Mouse (Mus musculus) CH12.LX (cell line): ENCODE measurements at regions not wholly inside any gene's neighbourhood (a gene's known extent, or its start where the extent isn't known, plus 50 kb on each side); places are given as distances from the start of the nearest gene placed in this dataset.

Experiments
- DNase-seq: peaks from one replicate; pipeline ENCODE4 v3.0.0-alpha.2; 2013; ENCODE audit errors: extremely low read depth
- H3K27ac ChIP-seq: 2 replicates; pipeline ENCODE4 v1.5.1; 2012; ENCODE audit warnings: low read depth, mild to moderate bottlenecking, control low read depth, moderate library complexity; ENCODE audit not compliant: insufficient read depth
- H3K27me3 ChIP-seq: replicated peaks from 2 replicates; pipeline ENCODE3; 2012; ENCODE audit warnings: inconsistent platforms
- H3K36me3 ChIP-seq, 2 experiments: replicated peaks in 1 of 2; 2 replicates each; pipeline versions ENCODE3 to v1.6.1; 2012; ENCODE audit warnings: inconsistent platforms in 1 of 2, low read length in 1 of 2, mild to moderate bottlenecking in 1 of 2, mixed read lengths in 1 of 2, moderate library complexity in 1 of 2; ENCODE audit not compliant: control insufficient read depth in 1 of 2, insufficient read depth in 1 of 2
- H3K4me1 ChIP-seq, 2 experiments: 2 replicates each; pipeline ENCODE4 v1.6.1; 2012; ENCODE audit warnings: inconsistent platforms in 1 of 2, moderate library complexity in 1 of 2; ENCODE audit not compliant: insufficient read depth in 2 of 2, control insufficient read depth in 1 of 2
- H3K4me2 ChIP-seq: 2 replicates; pipeline ENCODE4 v1.6.1; 2012; ENCODE audit warnings: low read depth, mild to moderate bottlenecking, control low read depth; ENCODE audit not compliant: poor library complexity, insufficient read depth, severe bottlenecking
- H3K4me3 ChIP-seq, 3 experiments: fragments of 150-350 bp in 1 of 3; sonication (generic) in 1 of 3; replicated peaks in 1 of 3; 2 replicates each; pipeline versions ENCODE3 to v1.5.1; 2011 to 2012; ENCODE audit warnings: low read depth in 2 of 3, low read length in 2 of 3, mild to moderate bottlenecking in 2 of 3, moderate library complexity in 2 of 3, control low read depth in 1 of 3, improper control_type of control experiment in 1 of 3, inconsistent platforms in 1 of 3, mixed read lengths in 1 of 3; ENCODE audit not compliant: poor library complexity in 1 of 3
- H3K79me2 ChIP-seq: replicated peaks from 2 replicates; pipeline ENCODE4 v1.6.1; 2012; ENCODE audit warnings: mild to moderate bottlenecking, moderate library complexity; ENCODE audit not compliant: control insufficient read depth, poor library complexity, insufficient read depth, severe bottlenecking; ENCODE audit errors: extremely low read depth
- H3K9ac ChIP-seq: 2 replicates; pipeline ENCODE4 v1.6.1; 2012; ENCODE audit warnings: low read depth, mild to moderate bottlenecking, control low read depth, moderate library complexity; ENCODE audit not compliant: insufficient read depth
- H3K9me3 ChIP-seq: replicated peaks from 2 replicates; pipeline ENCODE3; 2012; ENCODE audit warnings: low read length, inconsistent platforms, mixed read lengths
- CTCF ChIP-seq, 2 experiments: IDR thresholded peaks in 1 of 2; conservative IDR thresholded peaks in 1 of 2; 2 replicates each; pipeline ENCODE4 v1.5.1; 2011 to 2012; ENCODE audit warnings: low read depth in 2 of 2, low read length in 2 of 2, improper control_type of control experiment in 1 of 2, inconsistent platforms in 1 of 2, mild to moderate bottlenecking in 1 of 2, moderate library complexity in 1 of 2
- ELF1 ChIP-seq: IDR thresholded peaks from 2 replicates; pipeline ENCODE4 v1.6.1; 2014; ENCODE audit warnings: low read depth, mild to moderate bottlenecking, inconsistent platforms, low read length, improper control_type of control experiment
- GABPA ChIP-seq: IDR thresholded peaks from 2 replicates; pipeline ENCODE4 v1.6.1; 2012; ENCODE audit warnings: low read depth, low read length, improper control_type of control experiment, inconsistent platforms; ENCODE audit not compliant: insufficient replicate concordance
- KAT2A ChIP-seq: IDR thresholded peaks from 2 replicates; pipeline ENCODE4 v1.6.1; 2012; ENCODE audit warnings: low read length, improper control_type of control experiment, inconsistent platforms; ENCODE audit not compliant: insufficient replicate concordance
- MAFK ChIP-seq: IDR thresholded peaks from 2 replicates; pipeline ENCODE4 v1.6.1; 2011; ENCODE audit warnings: low read length, improper control_type of control experiment; ENCODE audit not compliant: insufficient replicate concordance
- MEF2A ChIP-seq: IDR thresholded peaks from 2 replicates; pipeline ENCODE4 v1.6.1; 2014; ENCODE audit warnings: low read depth, mild to moderate bottlenecking, inconsistent platforms, low read length, improper control_type of control experiment, borderline replicate concordance
- MXI1 ChIP-seq: IDR thresholded peaks from 2 replicates; pipeline ENCODE4 v1.6.1; 2011; ENCODE audit warnings: mild to moderate bottlenecking, low read depth, low read length, improper control_type of control experiment
- NELFE ChIP-seq: IDR thresholded peaks from 2 replicates; pipeline ENCODE4 v1.6.1; 2011; ENCODE audit warnings: low read depth, low read length, improper control_type of control experiment
- POLR2AphosphoS2 ChIP-seq: IDR thresholded peaks from 2 replicates; pipeline ENCODE4 v1.6.1; 2011; ENCODE audit warnings: low read depth, low read length, improper control_type of control experiment
- SMC3 ChIP-seq: IDR thresholded peaks from 2 replicates; pipeline ENCODE4 v1.6.1; 2011; ENCODE audit warnings: low read depth, low read length, improper control_type of control experiment
- UBTF ChIP-seq: IDR thresholded peaks from 2 replicates; pipeline ENCODE4 v1.6.1; 2012; ENCODE audit warnings: low read depth, mild to moderate bottlenecking, inconsistent platforms, low read length, improper control_type of control experiment, moderate library complexity
- USF1 ChIP-seq: IDR thresholded peaks from 2 replicates; pipeline ENCODE4 v1.6.1; 2014; ENCODE audit warnings: low read depth, mild to moderate bottlenecking, inconsistent platforms, low read length, improper control_type of control experiment
- dilution Hi-C: fragments of 300-500 bp; cut with MboI; formaldehyde crosslinking; loops from 2 replicates; pipeline ENCODE4 v1.14.3; 2020; ENCODE audit warnings: low sequenced_read_pairs; ENCODE audit not compliant: extremely low pct_unique_long_range_greater_than_20kb, extremely low pct_ligation_motif_present
- in situ Hi-C: fragments of 300-500 bp; cut with MboI; formaldehyde crosslinking; loops from 3 replicates; pipeline ENCODE4 v1.14.3; 2019; ENCODE audit warnings: low sequenced_read_pairs, low pct_ligation_motif_present, low pct_unique_long_range_greater_than_20kb, mixed read lengths

DNA sequence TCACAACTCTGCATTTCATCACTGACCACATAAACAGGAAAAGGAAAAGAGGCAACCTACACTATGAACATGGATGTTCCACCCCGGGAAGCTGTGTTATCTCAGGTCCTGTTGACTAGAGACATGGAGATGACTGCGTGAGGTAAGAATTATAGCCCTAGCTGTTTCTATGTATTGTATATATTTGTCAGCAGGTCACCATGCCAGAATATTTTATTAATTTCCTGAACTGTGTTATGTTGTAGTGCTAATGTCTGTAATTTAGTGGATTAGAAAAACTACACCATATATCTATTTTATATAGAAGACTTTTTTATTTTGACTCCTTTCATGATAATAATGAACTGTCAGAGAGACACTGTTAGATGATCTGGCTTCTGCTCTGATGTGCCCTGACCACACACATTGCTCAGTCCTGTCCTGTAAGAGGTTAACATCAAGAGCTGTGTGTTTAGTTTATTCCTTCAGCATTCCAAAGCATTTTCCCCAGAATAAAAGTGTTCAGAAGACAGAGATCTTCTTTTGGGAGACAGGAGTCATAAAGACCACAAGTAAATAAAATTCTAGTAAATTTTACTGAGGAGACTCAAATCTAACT lies 284.3 kb upstream of the Nr2f1 start:
- no peaks in the 10 kb centered on the region for H3K79me2 ChIP-seq
- in situ Hi-C loops = no loop called here

DNA sequence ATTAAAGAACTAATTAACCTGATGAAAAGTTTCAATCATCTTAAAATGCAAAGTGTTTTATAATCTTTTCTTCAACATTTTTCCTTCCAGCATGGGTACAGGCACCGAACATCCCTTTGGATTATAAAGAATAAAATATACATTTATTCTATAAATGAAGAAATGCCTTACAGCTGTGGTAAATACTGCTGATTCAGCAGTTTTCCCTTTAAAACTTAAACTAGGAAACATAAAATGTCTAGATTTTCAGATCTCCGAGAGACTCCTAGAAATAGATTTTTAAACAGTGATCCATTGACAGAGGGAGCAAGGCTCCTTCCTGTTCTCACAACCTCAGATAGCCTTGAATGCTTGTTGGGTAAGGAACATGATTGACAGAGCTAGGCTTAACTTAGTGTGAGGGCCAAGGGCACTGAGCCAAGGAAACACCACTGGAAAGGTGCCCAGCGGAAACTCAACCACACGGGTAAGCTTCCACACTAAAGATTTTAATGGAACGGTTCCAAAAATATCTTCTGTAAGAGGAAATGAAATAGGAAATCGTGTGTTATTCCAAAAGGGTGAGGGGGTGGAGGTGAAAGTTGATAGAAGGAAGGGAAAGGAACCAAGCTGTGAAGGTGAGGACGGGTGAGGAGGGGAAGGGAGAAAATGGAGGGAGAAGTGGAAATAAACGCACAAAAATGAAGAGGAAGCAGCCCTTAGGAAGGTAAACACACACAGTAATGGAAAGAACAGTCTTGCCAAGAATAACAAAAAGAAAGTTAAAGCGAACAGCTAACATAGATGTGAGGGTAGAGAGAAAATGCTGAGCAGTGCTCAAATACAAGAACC lies 283.6 kb upstream of the Nr2f1 start:
- H3K27me3 ChIP-seq = no peaks in the 10 kb centered on the region
- dilution Hi-C loops = no loop called here

More for the DNA sequence above, 284.3 kb upstream of the Nr2f1 start:
- dilution Hi-C loops = no loop called here
- Histone ChIP-seq H3K4me1 (peaks cover 0 to 10% of the 10 kb centered on the region in 2 experiments; a peak in 2 of 4 replicates), H3K4me3 (no peak overlapping the region), H3K9ac (no peak overlapping the region)
- TF ChIP-seq MEF2A (no peak), MXI1 (no peak), UBTF (no peak), KAT2A (no peak), POLR2AphosphoS2 (no peak), GABPA (no peak), USF1 (no peak), SMC3 (no peak)
- TF ChIP-seq, all 38 proteins: peak for 0
- no peaks in the 10 kb centered on the region for H3K36me3 ChIP-seq
- H3K27me3 ChIP-seq = no peaks in the 10 kb centered on the region
- no peak for DNase-seq
- H3K9me3 ChIP-seq = no peaks in the 10 kb centered on the region
- H3K27ac ChIP-seq = no peak overlapping the region
- H3K4me2 ChIP-seq = no peak overlapping the region

DNA sequence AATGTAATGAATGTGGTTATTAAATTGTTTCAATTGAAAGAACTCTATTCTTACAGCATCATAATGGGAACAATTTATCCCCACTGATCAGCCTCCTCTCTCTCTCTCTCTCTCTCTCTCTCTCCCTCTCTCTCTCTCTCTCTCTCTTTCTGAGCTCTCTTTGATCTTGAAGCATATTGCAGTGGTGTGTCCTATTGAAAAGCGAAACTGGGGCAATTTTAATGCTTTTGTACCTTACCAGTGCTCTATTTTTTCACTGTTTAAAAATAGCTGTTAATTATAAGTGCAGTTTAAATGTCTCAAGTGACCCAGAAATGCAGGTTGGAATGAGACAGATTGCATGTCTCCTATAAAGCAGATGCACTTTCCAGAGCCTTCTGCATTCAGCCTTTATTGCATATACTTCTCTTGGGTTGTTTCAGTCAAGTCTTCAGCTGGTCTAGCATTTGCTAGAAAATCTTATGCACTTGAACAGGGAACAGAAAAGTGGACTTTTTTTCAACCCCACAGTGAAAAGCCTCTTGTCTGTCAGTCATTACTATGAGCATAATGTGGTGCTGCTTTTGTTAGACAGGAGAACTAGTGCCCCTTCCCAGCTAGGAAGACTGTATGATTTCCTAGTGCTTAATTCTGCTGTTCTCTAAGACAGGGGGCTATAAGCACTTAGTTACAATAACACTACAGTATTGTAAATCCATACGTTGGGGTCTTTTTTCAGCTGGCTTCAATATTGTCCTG lies 251.9 kb upstream of the Nr2f1 start:
- Histone ChIP-seq H3K4me2 (no peak overlapping the region), H3K27me3 (no peaks in the 10 kb centered on the region), H3K27ac (no peak overlapping the region), H3K79me2 (no peaks in the 10 kb centered on the region), H3K36me3 (no peaks in the 10 kb centered on the region), H3K9ac (no peak overlapping the region), H3K4me1 (no peaks in the 10 kb centered on the region), H3K9me3 (no peaks in the 10 kb centered on the region), H3K4me3 (no peak overlapping the region)
- in situ Hi-C loops (no loop called here), dilution Hi-C loops (no loop called here)
- TF ChIP-seq NELFE (no peak), MXI1 (no peak), CTCF (conservative IDR thresholded peaks at IDR 0.05 in 1 of 2, IDR thresholded peaks at IDR 0.05 in 1 of 2; ENCODE audit: low read depth in 2 of 2, low read length in 2 of 2) (no peak)
- DNase-seq = no peak

More for the DNA sequence above, 283.6 kb upstream of the Nr2f1 start:
- Histone ChIP-seq H3K4me2 (no peak overlapping the region), H3K4me1 (peaks cover 0 to 10% of the 10 kb centered on the region in 2 experiments; a peak in 2 of 4 replicates), H3K4me3 (no peak overlapping the region), H3K79me2 (no peaks in the 10 kb centered on the region), H3K27ac (no peak overlapping the region), H3K9ac (no peak overlapping the region), H3K36me3 (no peaks in the 10 kb centered on the region), H3K9me3 (no peaks in the 10 kb centered on the region)
- no peak for TF ChIP-seq ELF1
- TF ChIP-seq MAFK = peak; percentile 97
- DNase-seq = no peak
- in situ Hi-C loops = no loop called here
